Mouse (Mus musculus): ENCODE results near the gene Mapk6. TPM values are rescaled to one million over a fixed set of nuclear protein-coding genes. Genes with fewer than 3 reads are reported as not detected.

Gene Mapk6
- polyA plus RNA-seq, 1 experiment from 2014 or later, result 167 TPM

DNA sequence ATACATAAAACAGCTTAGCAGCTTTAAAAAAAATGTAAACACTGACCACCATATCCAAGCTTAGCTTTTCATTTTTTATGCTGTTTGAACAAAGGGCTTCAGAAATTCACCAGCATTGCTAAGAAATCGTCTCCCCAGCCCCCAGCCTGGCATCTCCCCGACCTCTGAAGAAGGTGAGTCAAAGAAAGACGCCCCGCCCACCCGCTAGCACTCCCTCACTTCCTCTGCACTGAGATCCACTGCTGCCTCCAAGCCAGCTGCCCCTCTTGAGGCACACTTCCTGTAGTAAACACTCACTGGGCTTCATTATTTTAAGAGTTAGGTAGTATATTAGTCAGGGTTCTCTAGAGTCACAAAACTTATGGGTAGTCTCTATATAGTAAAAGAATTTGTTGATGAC, 4.4 kb upstream of the Mapk6 start:
- Histone ChIP-seq H3K27ac (no peak overlapping the region), H3K9ac (no peak overlapping the region), H3K4me1 (peaks cover 16% of the 10 kb centered on the region), H3K36me3 (replicated peaks) (no peaks in the 10 kb centered on the region), H3K4me2 (no peak overlapping the region), H3K4me3 (replicated peaks) (no peak overlapping the region), H3K9me3 (no peaks in the 10 kb centered on the region), H3K27me3 (no peaks in the 10 kb centered on the region)
- no peak for ATAC-seq (ENCODE audit: low FRiP score)
- WGBS, result 46% methylated on average over 5 of the region's 5 CpGs

GRCm38 (mm10) chr9:75413206-75413605, 3.4 kb upstream of the Mapk6 start:
- Histone ChIP-seq H3K4me1 (peaks cover 20% of the 10 kb centered on the region), H3K4me2 (no peak overlapping the region), H3K36me3 (replicated peaks) (no peaks in the 10 kb centered on the region), H3K9ac (no peak overlapping the region), H3K4me3 (replicated peaks) (no peak overlapping the region), H3K9me3 (no peaks in the 10 kb centered on the region), H3K27me3 (no peaks in the 10 kb centered on the region), H3K27ac (no peak overlapping the region)
- ATAC-seq (ENCODE audit: low FRiP score), result no peak
- WGBS, result 67% methylated on average over 5 of the region's 5 CpGs

DNA sequence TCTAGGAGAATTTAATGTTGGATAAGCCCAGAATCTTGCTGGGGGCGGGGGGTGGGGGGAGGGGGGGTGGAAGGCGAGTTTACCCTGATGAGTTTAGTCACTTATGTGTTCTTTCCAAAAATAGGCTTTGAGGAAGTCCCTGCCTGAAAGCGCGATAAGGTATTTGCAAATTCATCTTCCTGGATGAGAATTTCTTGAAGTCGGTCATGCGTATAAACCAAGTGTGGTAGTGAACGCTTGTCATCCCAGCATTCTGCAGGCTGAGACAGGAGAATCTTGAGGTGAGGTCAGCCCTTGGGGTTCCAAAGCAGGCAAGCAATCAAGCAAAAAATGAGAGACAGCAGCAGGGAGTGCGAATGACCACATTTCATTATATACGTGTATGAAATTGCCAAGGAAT, 1.8 kb upstream of the Mapk6 start:
- no peak overlapping the region for H3K27ac ChIP-seq
- no peaks in the 10 kb centered on the region for H3K9me3 ChIP-seq
- no peaks in the 10 kb centered on the region for H3K36me3 ChIP-seq (replicated peaks)
- H3K4me2 ChIP-seq, result no peak overlapping the region
- ATAC-seq (ENCODE audit: low FRiP score), result no peak
- 89% methylated on average over 9 of the region's 9 CpGs for WGBS
- H3K4me3 ChIP-seq (replicated peaks), result no peak overlapping the region
- no peak overlapping the region for H3K9ac ChIP-seq
- peaks cover 29% of the 10 kb centered on the region for H3K4me1 ChIP-seq
- no peaks in the 10 kb centered on the region for H3K27me3 ChIP-seq

DNA sequence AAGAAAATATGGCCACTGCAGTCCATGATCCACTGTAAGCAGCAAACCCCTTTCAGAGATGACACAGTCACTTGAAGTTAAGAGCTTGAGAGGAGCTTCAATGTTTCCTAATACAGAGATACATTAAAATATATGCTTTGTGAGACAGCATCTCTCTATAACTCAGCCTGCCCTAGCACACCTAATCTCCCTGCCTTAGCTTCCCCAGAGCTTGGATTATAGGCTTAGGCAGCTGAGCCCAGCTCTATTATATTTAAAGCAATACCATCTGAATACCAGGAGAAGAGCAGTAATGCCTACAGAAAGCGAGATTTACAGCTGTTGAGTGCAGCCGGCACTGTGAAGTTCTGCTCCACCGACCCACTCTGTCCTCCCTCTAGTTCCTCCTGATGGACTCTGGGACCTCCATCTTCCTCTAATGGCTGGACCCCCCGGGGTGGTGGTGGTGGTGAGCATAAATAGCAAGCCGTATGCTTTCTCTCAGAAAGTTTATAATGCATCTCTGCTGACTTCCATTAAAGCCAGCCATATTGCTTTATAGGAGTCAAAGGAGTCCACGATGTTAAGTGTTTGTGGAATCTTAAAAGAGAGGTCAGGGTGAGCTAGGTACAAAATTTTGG, 1.2 kb upstream of the Mapk6 start:
- H3K9me3 ChIP-seq, result no peaks in the 10 kb centered on the region
- WGBS, result 67% methylated on average over 6 of the region's 6 CpGs
- H3K4me1 ChIP-seq, result peaks cover 34% of the 10 kb centered on the region
- no peaks in the 10 kb centered on the region for H3K27me3 ChIP-seq
- no peak for ATAC-seq (ENCODE audit: low FRiP score)
- H3K4me3 ChIP-seq (replicated peaks), result no peak overlapping the region
- H3K36me3 ChIP-seq (replicated peaks), result no peaks in the 10 kb centered on the region
- H3K27ac ChIP-seq, result no peak overlapping the region
- H3K4me2 ChIP-seq, result no peak overlapping the region
- H3K9ac ChIP-seq, result no peak overlapping the region

GRCm38 (mm10) chr9:75409031-75409851, 564 bp downstream of the Mapk6 start:
- under 1% methylated on average over 79 of the region's 90 CpGs for WGBS
- peak overlapping the region; percentile 94 for H3K4me3 ChIP-seq (replicated peaks)
- peak overlapping the region; percentile 88 for H3K9ac ChIP-seq
- peak; percentile 91 for ATAC-seq (ENCODE audit: low FRiP score)
- H3K4me1 ChIP-seq, result peaks cover 47% of the 10 kb centered on the region
- no peaks in the 10 kb centered on the region for H3K36me3 ChIP-seq (replicated peaks)
- H3K4me2 ChIP-seq, result peak overlapping the region; percentile 68
- no peaks in the 10 kb centered on the region for H3K27me3 ChIP-seq
- H3K9me3 ChIP-seq, result no peaks in the 10 kb centered on the region
- peak overlapping the region; percentile 99 for H3K27ac ChIP-seq

- Histone ChIP-seq H3K9ac (peak overlapping the region; percentile 88), H3K4me2 (peak overlapping the region; percentile 68), H3K27me3 (no peaks in the 10 kb centered on the region), H3K36me3 (replicated peaks) (no peaks in the 10 kb centered on the region), H3K4me3 (replicated peaks) (peak overlapping the region; percentile 94), H3K9me3 (no peaks in the 10 kb centered on the region), H3K27ac (peak overlapping the region; percentile 99; the same call in 1 of the 2 replicates), H3K4me1 (peaks cover 52% of the 10 kb centered on the region)
- WGBS, result 4% methylated on average over 11 of the region's 11 CpGs
- ATAC-seq (ENCODE audit: low FRiP score), result no peak
Observed at GRCm38 (mm10) chr9:75408204-75408826, 1.5 kb downstream of the Mapk6 start.

DNA sequence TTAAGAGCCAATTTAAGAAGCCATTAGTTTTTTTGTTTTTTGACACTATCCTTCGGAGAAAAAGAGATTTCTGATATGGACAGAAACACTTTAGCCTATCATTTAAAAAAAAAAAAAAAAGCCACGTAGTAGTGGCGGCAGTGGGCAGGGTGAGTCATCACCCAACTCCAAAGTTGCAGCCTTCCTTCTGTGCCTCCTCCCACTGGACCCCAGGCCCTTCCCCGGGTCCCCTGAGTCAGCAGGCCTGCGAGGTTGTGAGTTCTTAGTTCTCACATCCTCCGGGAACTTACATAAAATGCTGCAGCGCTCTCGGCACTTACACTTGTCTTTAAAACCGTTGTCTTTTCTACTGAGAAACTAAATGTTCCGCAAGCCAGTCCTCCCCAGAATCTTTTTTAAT, 2.0 kb downstream of the Mapk6 start:
- Histone ChIP-seq H3K4me1 (peaks cover 55% of the 10 kb centered on the region), H3K9ac (peak overlapping the region; percentile 50), H3K36me3 (replicated peaks) (no peaks in the 10 kb centered on the region), H3K27me3 (no peaks in the 10 kb centered on the region), H3K4me2 (peak overlapping the region; percentile 68), H3K9me3 (no peaks in the 10 kb centered on the region), H3K4me3 (replicated peaks) (peak overlapping the region; percentile 94), H3K27ac (no peak overlapping the region)
- ATAC-seq (ENCODE audit: low FRiP score), result no peak
- 13% methylated on average over 10 of the region's 10 CpGs for WGBS

- ATAC-seq (ENCODE audit: low FRiP score), result no peak
- no peak overlapping the region for H3K27ac ChIP-seq
- H3K36me3 ChIP-seq (replicated peaks), result no peaks in the 10 kb centered on the region
- H3K9me3 ChIP-seq, result no peaks in the 10 kb centered on the region
- no peak overlapping the region for H3K4me2 ChIP-seq
- H3K4me3 ChIP-seq (replicated peaks), result no peak overlapping the region
- 89% methylated on average over 2 of the region's 2 CpGs for WGBS
- H3K27me3 ChIP-seq, result no peaks in the 10 kb centered on the region
- H3K4me1 ChIP-seq, result peaks cover 65% of the 10 kb centered on the region
- no peak overlapping the region for H3K9ac ChIP-seq
Observed at GRCm38 (mm10) chr9:75406121-75406520, 3.7 kb downstream of the Mapk6 start.

GRCm38 (mm10) chr9:75403520-75403919, 6.3 kb downstream of the Mapk6 start:
- Histone ChIP-seq H3K36me3 (replicated peaks) (peaks cover 4% of the 10 kb centered on the region; the same call in 1 of the 2 replicates), H3K4me3 (replicated peaks) (no peak overlapping the region), H3K9ac (no peak overlapping the region), H3K9me3 (no peaks in the 10 kb centered on the region), H3K27me3 (no peaks in the 10 kb centered on the region), H3K4me1 (peaks cover 59% of the 10 kb centered on the region), H3K27ac (no peak overlapping the region; the same call in 1 of the 2 replicates), H3K4me2 (no peak overlapping the region)
- 68% methylated on average over 3 of the region's 3 CpGs for WGBS
- ATAC-seq (ENCODE audit: low FRiP score), result no peak

DNA sequence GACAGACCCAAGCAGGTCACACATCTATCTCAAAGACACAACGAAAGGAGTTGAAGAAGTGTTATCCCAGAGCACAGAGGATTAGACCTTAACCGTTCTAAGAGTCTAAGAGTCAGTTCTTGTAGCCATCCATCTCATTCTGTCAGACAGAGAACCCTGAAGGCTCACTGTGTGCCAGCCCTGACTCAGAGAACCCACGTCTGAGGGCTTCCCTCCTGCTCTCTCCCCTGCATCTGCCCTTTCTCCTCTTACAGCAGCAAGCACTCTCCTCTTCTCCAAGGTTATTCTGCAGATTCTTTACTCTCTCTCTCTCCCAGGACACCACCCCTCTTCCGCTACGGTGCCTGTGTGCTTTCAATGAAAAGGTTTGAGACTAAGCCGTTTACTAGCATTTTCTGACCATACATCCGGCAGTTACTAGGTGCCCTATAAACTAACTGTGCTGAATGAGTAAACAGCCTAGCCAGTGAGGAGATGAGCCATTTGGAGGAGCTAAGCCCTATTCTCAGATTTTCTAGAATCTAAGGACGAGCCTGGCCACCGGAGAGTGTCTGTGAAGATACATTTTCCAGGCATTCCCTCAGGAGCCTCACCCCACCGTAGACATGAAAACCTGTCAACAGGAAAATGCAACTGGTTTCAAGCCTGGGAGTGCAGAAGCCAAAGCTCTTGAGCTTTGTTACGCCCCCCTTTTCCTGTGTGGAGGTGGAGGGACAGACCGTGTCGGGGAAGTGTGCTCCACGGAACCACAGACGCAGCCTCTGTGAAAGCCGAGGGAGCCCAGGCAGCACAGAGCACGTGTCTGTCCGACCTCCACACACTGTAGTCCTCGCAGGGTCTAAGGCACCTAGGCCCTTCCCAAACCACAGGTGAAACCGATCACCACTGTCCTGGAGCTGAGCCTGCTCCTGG, 8.0 kb downstream of the Mapk6 start:
- ATAC-seq (ENCODE audit: low FRiP score), result no peak
- Histone ChIP-seq H3K4me2 (no peak overlapping the region), H3K27ac (no peak overlapping the region), H3K9ac (no peak overlapping the region), H3K36me3 (replicated peaks) (peaks cover 21% of the 10 kb centered on the region), H3K27me3 (no peaks in the 10 kb centered on the region), H3K9me3 (no peaks in the 10 kb centered on the region), H3K4me3 (replicated peaks) (no peak overlapping the region), H3K4me1 (peaks cover 48% of the 10 kb centered on the region)
- WGBS, result 84% methylated on average over 20 of the region's 20 CpGs

DNA sequence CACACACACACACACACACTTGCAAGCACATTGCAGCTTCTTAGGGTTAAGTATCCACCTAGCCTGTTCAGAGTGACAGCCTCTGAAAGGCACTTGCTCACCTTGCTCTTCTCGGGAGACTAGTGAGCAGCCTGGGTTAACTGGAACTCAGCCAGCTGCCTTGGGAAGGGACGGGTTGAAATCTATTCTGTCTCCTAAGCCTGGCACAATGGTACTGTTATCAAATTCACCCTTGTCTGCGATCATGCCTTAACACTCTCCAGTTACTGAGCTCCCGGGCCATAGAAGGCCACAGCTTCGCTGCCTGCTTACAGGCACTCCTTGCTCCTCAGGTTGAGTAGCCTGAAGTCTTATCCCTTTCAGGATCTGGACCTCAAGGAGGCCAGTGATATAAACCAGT, 9.2 kb downstream of the Mapk6 start:
- H3K4me2 ChIP-seq, result no peak overlapping the region
- peaks cover 33% of the 10 kb centered on the region for H3K36me3 ChIP-seq (replicated peaks)
- no peaks in the 10 kb centered on the region for H3K9me3 ChIP-seq
- no peak for ATAC-seq (ENCODE audit: low FRiP score)
- no peak overlapping the region for H3K4me3 ChIP-seq (replicated peaks)
- no peaks in the 10 kb centered on the region for H3K27me3 ChIP-seq
- WGBS, result 71% methylated on average over 5 of the region's 5 CpGs
- peaks cover 40% of the 10 kb centered on the region for H3K4me1 ChIP-seq
- no peak overlapping the region for H3K9ac ChIP-seq
- no peak overlapping the region for H3K27ac ChIP-seq

- H3K4me2 ChIP-seq, result no peak overlapping the region
- 91% methylated on average over 4 of the region's 4 CpGs for WGBS
- H3K27ac ChIP-seq, result no peak overlapping the region
- ATAC-seq (ENCODE audit: low FRiP score), result no peak
- H3K36me3 ChIP-seq (replicated peaks), result peaks cover 47% of the 10 kb centered on the region
- H3K4me1 ChIP-seq, result peaks cover 26% of the 10 kb centered on the region
- H3K27me3 ChIP-seq, result no peaks in the 10 kb centered on the region
- no peak overlapping the region for H3K9ac ChIP-seq
- H3K9me3 ChIP-seq, result no peaks in the 10 kb centered on the region
- H3K4me3 ChIP-seq (replicated peaks), result no peak overlapping the region
Observed at GRCm38 (mm10) chr9:75399069-75399468, 10.7 kb downstream of the Mapk6 start.

Measured in forebrain, embryonic 12.5 days (tissue).